Mouse (Mus musculus): ENCODE measurements at regions not wholly inside any gene's neighbourhood (a gene's known extent, or its start where the extent isn't known, plus 50 kb on each side); places are given as distances from the start of the nearest gene placed in this dataset.

- DNase-seq (ENCODE audit: low spot score in 2 of 2), result no peak
Measured at GRCm38 (mm10) chr14:99612114-99612513, 313.6 kb downstream of the Klf5 start.

- no peak for DNase-seq (ENCODE audit: low spot score in 2 of 2)
Measured at GRCm38 (mm10) chr14:99614748-99615147, 316.3 kb downstream of the Klf5 start.

DNA sequence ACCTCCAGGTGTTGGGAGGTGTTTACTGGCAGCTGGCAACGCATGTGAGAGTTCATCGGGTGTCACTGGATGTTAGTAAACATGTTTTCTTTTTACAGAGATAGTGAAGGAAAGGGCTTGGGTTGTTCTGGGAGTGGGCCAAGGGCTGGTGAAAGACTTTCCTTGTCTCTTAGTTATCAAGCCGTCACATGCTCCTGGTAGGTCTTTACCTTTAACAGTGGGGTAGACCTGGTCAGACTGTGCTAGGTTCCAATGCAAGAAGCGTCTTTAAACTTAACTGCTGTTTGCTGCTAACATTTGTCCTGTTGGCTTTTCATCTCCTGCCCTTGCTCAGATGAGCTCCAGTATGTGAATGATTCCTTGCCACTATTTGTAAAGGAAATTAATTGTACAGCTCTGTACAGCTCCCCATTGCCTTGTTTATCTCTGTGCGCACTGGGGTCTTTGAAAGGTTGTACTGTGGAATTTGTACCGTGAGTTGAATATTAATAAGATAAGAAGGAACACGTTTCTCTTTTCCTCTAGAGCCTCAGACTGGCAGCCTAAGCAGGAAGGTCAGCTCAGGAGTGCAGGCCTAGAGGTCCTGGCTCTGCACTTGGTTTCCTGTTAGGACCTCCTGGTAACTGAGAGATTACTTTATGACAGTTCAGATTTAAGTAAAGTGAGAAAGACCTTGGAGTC is 318.3 kb downstream of the Klf5 start:
- DNase-seq (ENCODE audit: low spot score in 2 of 2), result no peak

DNA sequence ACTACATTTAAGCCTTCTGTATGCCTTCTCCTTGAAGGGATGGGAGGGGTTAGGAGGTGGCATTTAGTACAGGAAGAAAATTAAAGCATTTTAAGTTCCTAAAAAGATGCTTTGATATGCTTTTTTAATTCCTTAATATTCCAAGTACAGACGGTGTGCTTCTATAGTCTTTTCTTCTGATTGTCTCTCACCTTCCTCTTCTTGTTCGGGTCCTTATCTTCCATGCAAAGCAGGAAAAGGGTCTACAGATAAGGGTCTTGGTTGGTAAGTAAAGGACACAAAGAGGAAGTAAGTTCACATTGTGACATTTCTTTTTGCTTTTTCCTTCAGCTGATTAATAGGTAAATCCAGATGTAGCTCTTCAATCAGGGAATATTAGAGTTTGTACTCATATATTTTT is 318.9 kb downstream of the Klf5 start:
- DNase-seq (ENCODE audit: low spot score in 2 of 2), result no peak

- DNase-seq (ENCODE audit: low spot score in 2 of 2), result no peak
Measured at GRCm38 (mm10) chr14:99621538-99621937, 323.0 kb downstream of the Klf5 start.

- DNase-seq (ENCODE audit: low spot score in 2 of 2), result no peak
Measured at GRCm38 (mm10) chr14:99624380-99625327, 326.2 kb downstream of the Klf5 start.

DNA sequence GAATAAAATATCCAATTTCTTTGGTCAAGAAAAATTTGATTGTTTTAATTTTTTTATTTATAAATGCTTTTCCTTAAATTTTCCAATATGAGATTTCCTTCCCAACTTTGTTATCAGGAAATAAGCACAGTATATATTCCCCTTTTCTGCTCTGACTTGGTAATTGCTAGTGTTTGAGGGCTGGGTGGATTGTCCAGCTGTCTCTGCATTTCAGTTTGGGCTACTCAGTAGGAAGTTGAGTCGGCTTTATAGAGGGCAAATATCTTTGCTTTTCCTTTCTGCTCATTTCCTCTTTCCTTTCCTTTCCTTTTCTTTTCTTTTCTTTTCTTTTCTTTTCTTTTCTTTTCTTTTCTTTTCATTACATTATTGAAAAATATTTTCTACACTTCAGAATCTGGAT is 329.1 kb downstream of the Klf5 start:
- no peak for DNase-seq (ENCODE audit: low spot score in 2 of 2)

- DNase-seq (ENCODE audit: low spot score in 2 of 2), result no peak
Measured at GRCm38 (mm10) chr14:99631092-99631491, 332.6 kb downstream of the Klf5 start.

- no peak for DNase-seq (ENCODE audit: low spot score in 2 of 2)
Measured at GRCm38 (mm10) chr14:99632444-99632843, 334.0 kb downstream of the Klf5 start.

GRCm38 (mm10) chr14:99635556-99636150 is 337.2 kb downstream of the Klf5 start:
- DNase-seq (ENCODE audit: low spot score in 2 of 2), result no peak

GRCm38 (mm10) chr14:99641475-99642453 is 343.3 kb downstream of the Klf5 start:
- DNase-seq (ENCODE audit: low spot score in 2 of 2), result no peak

- DNase-seq (ENCODE audit: low spot score in 2 of 2), result no peak
Measured at GRCm38 (mm10) chr14:99646323-99646722, 347.8 kb downstream of the Klf5 start.

DNA sequence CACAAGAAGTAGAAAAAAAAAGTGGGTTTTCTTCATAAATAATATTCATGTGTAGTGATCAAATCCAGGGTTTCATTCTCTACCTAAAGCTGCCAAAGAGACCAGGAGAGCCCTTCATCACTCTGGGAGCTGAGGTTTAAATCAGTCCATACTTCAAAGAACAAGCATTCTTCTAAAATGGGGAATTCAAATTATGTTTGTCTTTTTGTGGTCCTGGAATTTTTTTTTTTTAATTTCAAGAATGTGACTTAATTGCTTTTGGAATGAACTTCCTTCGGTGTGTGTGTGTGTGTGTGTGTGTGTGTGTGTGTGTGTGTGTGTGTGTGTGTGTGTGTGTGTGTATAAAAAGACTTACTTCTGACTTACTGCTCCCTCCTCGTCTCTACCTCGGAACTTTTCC is 375.9 kb downstream of the Klf5 start:
- no peak for DNase-seq (ENCODE audit: low spot score in 2 of 2)

GRCm38 (mm10) chr14:99687062-99687806 is 388.7 kb downstream of the Klf5 start:
- no peak for DNase-seq (ENCODE audit: low spot score in 2 of 2)

GRCm38 (mm10) chr14:99688415-99688814 is 389.9 kb downstream of the Klf5 start:
- DNase-seq (ENCODE audit: low spot score in 2 of 2), result no peak

DNA sequence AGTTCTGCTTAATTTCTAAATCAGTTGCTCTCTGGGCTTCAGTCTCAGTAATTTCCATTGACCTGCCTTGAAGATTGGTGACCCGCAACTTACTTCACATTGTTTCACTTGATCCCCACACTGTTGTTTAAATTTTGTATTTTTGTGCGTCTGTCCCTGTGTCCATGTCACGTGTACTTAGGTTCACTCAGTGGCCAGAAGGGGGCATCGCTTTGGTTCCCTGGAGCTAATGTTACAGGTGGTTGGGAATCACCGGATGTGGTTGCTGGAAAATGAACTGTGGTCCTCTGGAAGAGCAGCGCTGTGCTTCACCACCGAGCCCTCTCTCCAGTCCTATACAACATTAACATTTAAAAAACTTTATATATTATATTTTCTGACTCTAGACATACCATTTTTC is 397.8 kb downstream of the Klf5 start:
- DNase-seq (ENCODE audit: low spot score in 2 of 2), result no peak

DNA sequence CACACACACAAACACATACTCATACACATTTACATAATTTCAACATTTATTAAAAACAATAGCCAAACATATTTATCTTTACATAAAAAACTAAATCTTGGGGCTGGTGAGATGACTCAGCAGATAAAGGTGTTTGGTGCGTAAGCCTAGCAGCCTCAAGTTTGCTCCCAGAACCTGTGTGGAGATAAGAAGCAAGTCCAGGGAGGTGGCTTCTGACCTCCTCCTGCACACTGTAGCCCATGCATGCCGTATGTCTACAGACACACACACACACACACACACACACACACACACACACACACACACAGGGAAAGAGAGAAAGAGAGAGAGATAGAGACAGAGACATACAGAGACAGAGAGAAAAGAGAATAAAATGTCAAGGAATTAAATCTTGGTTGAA is 401.1 kb downstream of the Klf5 start:
- DNase-seq (ENCODE audit: low spot score in 2 of 2), result no peak

DNA sequence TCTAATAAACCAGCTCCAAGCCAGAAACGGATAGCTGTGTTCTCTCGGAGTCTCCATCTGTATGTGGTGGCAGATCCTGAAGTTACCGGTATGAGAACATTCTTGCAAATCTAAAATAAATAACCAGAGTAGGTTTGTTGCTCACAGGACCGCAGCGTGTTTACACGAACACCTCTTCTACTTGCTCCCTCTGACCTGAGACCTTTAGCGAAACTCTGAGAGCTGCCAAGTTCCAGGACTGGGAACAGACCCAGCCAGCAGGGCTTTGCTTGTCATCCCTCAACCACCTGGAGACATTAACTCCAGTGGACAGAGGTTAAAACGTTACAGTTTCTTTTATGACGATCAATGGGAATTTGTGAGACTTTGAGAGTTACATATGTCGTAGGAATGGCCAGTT is 407.5 kb downstream of the Klf5 start:
- DNase-seq (ENCODE audit: low spot score in 2 of 2), result no peak

GRCm38 (mm10) chr14:99708066-99708465 is 409.6 kb downstream of the Klf5 start:
- no peak for DNase-seq (ENCODE audit: low spot score in 2 of 2)

- DNase-seq (ENCODE audit: low spot score in 2 of 2), result no peak
Measured at GRCm38 (mm10) chr14:99709764-99710163, 411.3 kb downstream of the Klf5 start.
